Mouse (Mus musculus) cerebellum, adult 2 months (tissue): ENCODE measurements around the gene Hadhb. TPM values are rescaled to one million over a fixed set of nuclear protein-coding genes. Genes with fewer than 3 reads are reported as not detected.

Experiments
- DNase-seq, 2 experiments: peaks; one replicate each; pipeline ENCODE4 v3.0.0; 2021
- H3K27ac ChIP-seq: fragments of 200-500 bp; 2 replicates; pipeline ENCODE4 v1.5.1; 2012; ENCODE audit warnings: low read length, control low read depth, inconsistent platforms; ENCODE audit not compliant: insufficient read depth
- H3K27me3 ChIP-seq: fragments of 200-500 bp; 2 replicates; pipeline ENCODE4 v1.6.1; 2012; ENCODE audit warnings: inconsistent platforms, mild to moderate bottlenecking, low read length, moderate library complexity; ENCODE audit not compliant: control insufficient read depth, insufficient read depth
- H3K4me1 ChIP-seq: fragments of 200-500 bp; 2 replicates; pipeline ENCODE4 v1.6.1; 2011; ENCODE audit warnings: low read length; ENCODE audit not compliant: control insufficient read depth, insufficient read depth
- H3K4me3 ChIP-seq: fragments of 200-500 bp; replicated peaks from 2 replicates; pipeline ENCODE3; 2011; ENCODE audit warnings: mild to moderate bottlenecking, low read depth, low read length, control low read depth; ENCODE audit not compliant: insufficient read depth
- CTCF ChIP-seq: fragments of 200-500 bp; IDR thresholded peaks from 2 replicates; pipeline ENCODE4 v1.5.1; 2011; ENCODE audit warnings: low read depth, mild to moderate bottlenecking, control low read depth, low read length, moderate library complexity, borderline replicate concordance; ENCODE audit not compliant: insufficient read depth
- POLR2A ChIP-seq: fragments of 200-500 bp; IDR thresholded peaks from 2 replicates; pipeline ENCODE4 v1.6.1; 2011; ENCODE audit warnings: low read length, control low read depth, borderline replicate concordance; ENCODE audit not compliant: insufficient read depth
- WGBS: fragments of 180-500 bp; shearing (Covaris S2); methylation state at CpG from one replicate; pipeline ENCODE4 v1.1.7; 2018; 5-methylcytosine and 5-hydroxymethylcytosine counted together
- polyA plus RNA-seq: library from polyadenylated mRNA; depleted of rRNA; stranded (reverse); fragments of >200 nt; gene quantifications from 2 replicates; pipeline ENCODE4 v1.2.3, GENCODE M21; 2012

Hadhb gene
- polyA plus RNA-seq, 1 experiment = 148 TPM

DNA sequence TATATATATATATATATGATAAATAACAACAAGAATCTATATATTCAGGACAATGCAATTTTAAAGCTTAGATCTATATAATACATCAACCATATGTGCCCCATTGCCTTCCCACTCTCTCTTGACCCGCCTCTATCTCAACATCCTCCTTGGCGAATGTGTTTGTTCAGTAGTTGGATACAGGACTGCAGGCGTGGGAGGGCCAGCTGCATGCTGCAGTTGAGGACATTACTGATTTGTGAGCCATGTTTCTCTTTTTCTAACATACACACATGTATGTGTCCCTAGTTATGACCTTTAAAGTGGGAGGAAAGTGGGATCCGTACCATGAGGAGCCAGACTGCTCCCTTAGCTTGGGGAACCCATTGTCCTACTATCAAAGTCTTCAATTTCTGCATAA lies 23.8 kb upstream of the Hadhb start:
- Histone ChIP-seq H3K27ac (no peak overlapping the region), H3K27me3 (no peaks in the 10 kb centered on the region), H3K4me1 (no peaks in the 10 kb centered on the region), H3K4me3 (no peak overlapping the region)
- DNase-seq = no peak
- 94% methylated on average over 4 of the region's 4 CpGs for WGBS
- no peak for TF ChIP-seq POLR2A
- no peak for TF ChIP-seq CTCF

DNA sequence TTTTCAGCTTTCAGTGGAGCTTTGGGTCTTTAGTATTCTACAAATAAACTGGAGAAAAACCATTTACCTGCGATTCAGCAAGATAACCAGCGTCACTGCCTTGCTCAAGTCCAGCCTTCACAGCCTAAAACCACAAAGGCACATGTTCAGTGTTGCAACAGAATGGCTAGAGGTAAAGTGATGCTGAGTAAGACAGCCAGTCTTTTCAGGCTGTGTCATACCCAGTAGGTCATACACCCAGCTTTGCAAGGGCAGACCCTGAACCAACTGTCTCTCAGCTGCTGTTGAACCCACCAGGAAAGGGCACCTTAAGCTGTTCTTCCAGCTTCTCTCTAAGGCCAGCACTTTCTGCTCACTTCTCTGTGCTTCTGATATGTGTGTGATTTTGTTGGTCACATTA lies 22.9 kb upstream of the Hadhb start:
- 97% methylated on average over 2 of the region's 2 CpGs for WGBS
- H3K4me3 ChIP-seq = no peak overlapping the region
- no peak for DNase-seq
- no peaks in the 10 kb centered on the region for H3K4me1 ChIP-seq
- no peak for TF ChIP-seq CTCF
- TF ChIP-seq POLR2A = no peak
- no peak overlapping the region for H3K27ac ChIP-seq
- H3K27me3 ChIP-seq = no peaks in the 10 kb centered on the region

DNA sequence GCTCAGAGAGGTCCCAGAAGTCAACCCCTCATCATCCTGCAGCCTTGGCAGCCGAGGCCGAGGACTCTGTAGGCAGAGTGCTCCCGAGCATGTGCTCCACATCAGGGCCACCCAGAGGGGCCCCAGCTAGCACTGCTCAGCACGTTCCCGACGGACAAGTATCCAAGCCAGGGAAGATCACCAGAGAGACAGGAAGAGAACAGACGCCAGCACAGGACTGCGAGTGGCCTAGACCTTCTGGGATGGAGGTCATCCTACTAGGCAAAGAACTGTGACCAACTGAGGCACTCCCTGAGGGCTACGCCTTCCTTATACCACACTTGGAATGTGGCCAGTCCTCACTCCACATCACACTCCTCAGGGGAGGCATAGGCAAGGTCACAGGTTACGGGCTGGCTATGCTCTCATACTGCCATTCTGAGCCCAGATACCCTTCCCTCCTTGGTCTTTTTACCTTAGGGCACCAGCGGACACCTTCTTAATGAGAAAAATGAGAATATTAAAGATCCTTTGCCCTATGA lies 19.3 kb upstream of the Hadhb start:
- no peaks in the 10 kb centered on the region for H3K4me1 ChIP-seq
- no peaks in the 10 kb centered on the region for H3K27me3 ChIP-seq
- 85% methylated on average over 11 of the region's 11 CpGs for WGBS
- H3K4me3 ChIP-seq = no peak overlapping the region
- no peak for TF ChIP-seq POLR2A
- TF ChIP-seq CTCF = no peak
- H3K27ac ChIP-seq = no peak overlapping the region
- DNase-seq = no peak

DNA sequence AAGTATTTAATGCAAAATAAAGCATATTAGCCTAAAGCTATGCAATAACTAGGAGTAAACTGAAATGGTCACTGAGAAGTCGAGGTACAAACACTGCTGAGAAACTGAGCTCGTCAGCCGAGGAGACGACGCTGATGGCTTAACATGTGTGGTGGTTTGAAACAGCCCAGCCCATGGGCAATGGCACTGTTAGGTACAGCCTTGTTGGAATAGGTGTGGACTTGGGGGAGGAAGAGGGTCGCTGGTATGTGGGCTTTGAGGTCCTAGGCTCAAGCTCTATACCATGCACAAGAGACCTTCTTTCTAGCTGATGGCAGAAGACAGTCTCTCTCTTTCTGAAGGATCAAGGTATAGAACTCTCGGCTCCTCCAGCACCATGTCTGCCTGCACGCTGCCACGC lies 17.8 kb upstream of the Hadhb start:
- H3K4me1 ChIP-seq = no peaks in the 10 kb centered on the region
- WGBS = 91% methylated on average over 9 of the region's 9 CpGs
- DNase-seq = no peak

DNA sequence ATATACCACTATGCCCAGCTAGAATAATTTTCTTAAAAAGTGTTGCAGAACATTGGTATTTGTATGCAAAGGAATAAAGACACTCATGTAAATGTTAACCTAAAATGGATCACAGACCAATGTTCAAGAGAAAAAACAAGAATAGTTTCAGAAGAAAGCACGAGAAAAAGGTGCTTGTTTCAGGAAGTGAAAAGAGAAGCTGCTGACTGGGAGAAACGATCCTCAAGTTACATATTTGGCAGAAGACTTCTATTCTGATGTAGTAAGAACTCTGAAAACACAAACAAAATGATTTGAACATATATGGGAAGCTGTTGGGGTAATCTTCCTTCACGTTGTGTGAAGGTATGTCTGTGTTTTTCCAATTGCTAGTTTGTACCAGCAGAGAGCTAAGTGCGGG lies 16.9 kb upstream of the Hadhb start:
- DNase-seq = no peak
- WGBS = 88% methylated on average over 4 of the region's 4 CpGs
- H3K27ac ChIP-seq = no peak overlapping the region

More for the DNA sequence above, 17.8 kb upstream of the Hadhb start:
- H3K4me3 ChIP-seq = no peak overlapping the region
- H3K27me3 ChIP-seq = no peaks in the 10 kb centered on the region
- TF ChIP-seq CTCF (no peak), POLR2A (no peak)
- no peak overlapping the region for H3K27ac ChIP-seq

DNA sequence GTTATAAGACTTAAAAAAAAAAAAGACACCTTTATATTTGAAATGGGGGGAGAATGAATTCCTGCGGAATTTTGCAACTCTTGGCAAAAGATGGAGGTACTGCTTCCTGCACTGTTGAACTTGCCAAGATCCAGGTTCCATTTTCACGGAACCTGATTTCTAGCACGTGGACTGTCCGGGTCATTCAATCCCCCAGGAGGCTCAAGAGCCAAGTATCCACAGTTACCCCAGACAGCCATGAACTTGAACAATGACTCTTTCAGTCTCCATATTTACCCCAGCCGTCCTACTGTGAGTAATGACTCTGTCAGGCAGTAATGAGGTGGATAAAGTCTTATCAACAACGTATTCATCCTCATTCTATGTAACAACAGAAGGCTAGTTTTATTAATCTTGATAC lies 8.5 kb upstream of the Hadhb start:
- 44% methylated on average over 6 of the region's 6 CpGs for WGBS

More for the DNA sequence above, 16.9 kb upstream of the Hadhb start:
- Histone ChIP-seq H3K27me3 (no peaks in the 10 kb centered on the region), H3K4me3 (no peak overlapping the region), H3K4me1 (no peaks in the 10 kb centered on the region)
- no peak for TF ChIP-seq CTCF
- no peak for TF ChIP-seq POLR2A

DNA sequence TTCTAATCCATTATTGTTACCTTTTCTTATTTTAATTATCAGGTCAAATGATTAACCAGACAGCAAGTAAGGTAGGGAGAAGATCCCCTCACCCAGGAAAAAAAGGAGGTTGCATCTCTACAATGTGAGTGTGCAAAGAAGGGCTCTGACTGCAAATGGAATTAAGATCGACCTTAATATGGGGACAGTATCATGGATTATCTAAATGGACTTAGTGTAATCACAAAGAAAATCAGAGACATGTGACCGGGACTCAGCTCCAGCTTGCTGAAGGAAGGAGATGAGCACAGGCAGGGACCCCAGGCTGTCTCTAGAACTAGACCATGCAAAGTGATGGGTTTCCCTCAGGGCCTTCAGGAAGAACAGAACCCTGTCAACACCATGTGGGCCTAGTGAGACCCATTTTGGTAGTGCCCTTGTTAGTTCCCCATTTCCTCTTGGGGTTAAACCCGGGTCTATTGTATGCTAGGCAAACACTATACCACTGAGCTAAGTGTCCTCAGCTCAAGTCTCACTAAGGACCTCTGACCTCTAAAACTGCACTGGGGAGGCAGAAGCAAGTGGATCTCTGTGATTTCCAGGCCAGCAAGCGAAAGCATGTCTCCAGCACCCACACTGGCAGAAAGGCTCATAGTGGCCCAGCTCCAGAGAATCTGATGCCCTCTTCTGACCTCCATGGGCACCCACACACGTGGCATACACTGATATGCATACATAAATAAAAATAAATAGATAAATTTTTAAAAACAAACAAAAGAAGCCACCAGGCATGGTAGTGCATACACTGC lies 6.7 kb upstream of the Hadhb start:
- no peak for DNase-seq
- no peaks in the 10 kb centered on the region for H3K27me3 ChIP-seq
- H3K4me3 ChIP-seq = no peak overlapping the region
- H3K27ac ChIP-seq = no peak overlapping the region
- WGBS = 86% methylated on average over 5 of the region's 5 CpGs
- TF ChIP-seq POLR2A = no peak
- no peak for TF ChIP-seq CTCF
- no peaks in the 10 kb centered on the region for H3K4me1 ChIP-seq

More for the DNA sequence above, 8.5 kb upstream of the Hadhb start:
- no peaks in the 10 kb centered on the region for H3K27me3 ChIP-seq
- no peak for DNase-seq
- TF ChIP-seq POLR2A (no peak), CTCF (no peak)
- no peak overlapping the region for H3K27ac ChIP-seq
- H3K4me1 ChIP-seq = no peaks in the 10 kb centered on the region
- H3K4me3 ChIP-seq = no peak overlapping the region

DNA sequence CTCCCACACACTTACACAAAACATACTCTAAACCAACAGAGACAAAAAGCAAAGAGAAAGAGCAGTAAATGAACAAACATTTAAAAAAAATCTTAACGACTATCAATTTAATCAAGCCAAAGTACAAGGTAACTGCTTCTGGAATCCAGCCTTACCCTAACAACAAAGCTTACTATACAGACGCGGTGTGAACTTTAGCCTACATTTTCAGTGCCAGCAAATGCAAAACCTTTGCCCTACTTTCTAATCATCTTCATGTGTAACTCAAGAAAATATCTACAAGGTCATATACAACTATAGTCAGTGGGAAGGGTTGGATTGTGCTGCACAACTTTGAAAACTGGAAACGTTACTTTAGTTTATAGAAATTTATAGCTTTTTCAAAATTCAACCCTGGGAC lies 3.0 kb upstream of the Hadhb start:
- no peak for TF ChIP-seq POLR2A
- no peak for TF ChIP-seq CTCF
- DNase-seq = no peak
- Histone ChIP-seq H3K4me1 (no peaks in the 10 kb centered on the region; the same call in 1 of the 2 replicates), H3K27ac (no peak overlapping the region), H3K27me3 (no peaks in the 10 kb centered on the region), H3K4me3 (no peak overlapping the region)
- 53% methylated on average over 4 of the region's 4 CpGs for WGBS
